Mouse (Mus musculus): ENCODE data around the gene Fsd2. TPM values are rescaled to one million over a fixed set of nuclear protein-coding genes. Genes with fewer than 3 reads are reported as not detected.
A peak's percentile ranks its signal among the peaks of the same experiment; 100 is the strongest.

Fsd2 gene
- total and polyA plus RNA-seq, 3 experiments, result 85.7 to 322 (median 304) TPM

DNA sequence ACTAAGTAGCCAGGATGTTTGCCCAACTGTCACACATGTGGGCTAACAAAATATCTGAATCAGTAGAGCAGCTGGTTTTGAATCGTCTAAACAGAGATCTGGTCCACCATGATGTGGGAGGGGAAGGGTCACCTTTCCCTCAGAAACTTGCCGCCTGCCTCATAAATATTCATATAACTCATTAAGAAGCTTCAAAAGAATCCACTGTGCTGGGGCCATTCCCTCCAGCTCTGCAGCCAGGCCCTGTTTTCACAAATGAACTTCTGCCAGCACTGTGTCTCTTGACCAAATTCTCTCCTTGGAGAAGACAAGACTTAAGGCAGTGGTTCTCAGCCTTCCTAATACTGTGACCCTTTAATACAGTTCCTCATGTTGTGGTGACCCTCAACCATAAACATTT lies 27.2 kb downstream of the Fsd2 start:
- no peaks in the 10 kb centered on the region for H3K79me2 ChIP-seq (replicated peaks; ENCODE audit: control insufficient read depth, insufficient read depth, low read length)
- 52% methylated on average over 2 of the region's 2 CpGs for WGBS

DNA sequence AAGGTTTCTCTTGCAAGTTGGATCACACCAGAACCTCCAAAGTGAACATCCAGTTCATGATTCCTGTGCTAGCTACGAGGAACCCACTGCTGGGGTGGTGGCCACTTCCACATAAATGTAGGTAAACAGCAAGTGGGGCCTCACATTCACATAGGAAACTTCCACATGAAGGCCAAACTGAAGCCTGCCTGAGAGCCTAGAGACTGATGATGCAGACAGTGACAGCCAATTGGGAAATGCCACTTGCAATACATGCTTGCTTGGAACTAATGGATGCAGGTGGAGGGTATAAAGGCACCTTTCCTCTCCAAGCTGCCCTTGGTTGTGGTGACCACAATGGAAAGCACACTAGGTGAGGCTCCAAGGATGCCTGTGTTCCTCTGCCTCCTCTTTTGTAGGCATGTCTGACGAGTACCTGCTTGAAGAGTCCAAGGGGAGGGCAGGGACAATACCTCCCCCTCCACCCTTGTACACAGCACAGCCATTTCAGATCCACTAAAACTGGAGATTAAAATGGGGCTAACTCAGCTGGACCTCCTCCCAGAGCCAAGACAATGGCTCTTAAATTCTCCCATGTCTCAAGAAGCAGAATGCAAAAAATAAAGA lies 28.6 kb downstream of the Fsd2 start:
- Histone ChIP-seq H3K9ac (ENCODE audit: low read depth, low read length) (no peak overlapping the region), H3K4me3 (no peak overlapping the region), H3K27me3 (ENCODE audit: control insufficient read depth, insufficient read depth, low read length) (no peaks in the 10 kb centered on the region), H3K79me2 (replicated peaks; ENCODE audit: control insufficient read depth, insufficient read depth, low read length) (no peaks in the 10 kb centered on the region), H3K4me1 (ENCODE audit: control insufficient read depth, insufficient read depth, low read length) (peaks cover 1% of the 10 kb centered on the region; the same call in 1 of the 2 replicates), H3K27ac (no peak overlapping the region), H3K36me3 (ENCODE audit: control insufficient read depth, insufficient read depth, low read length) (no peaks in the 10 kb centered on the region)
- intact Hi-C loops (cut with DNase I), result no loop called here
- WGBS, result 76% methylated on average over 2 of the region's 2 CpGs
- TF ChIP-seq POLR2A (IDR thresholded peaks at IDR 0.05; ENCODE audit: insufficient read depth, low read depth, low read length) (no peak), EP300 (IDR thresholded peaks at IDR 0.05; ENCODE audit: insufficient read depth, low read depth, low read length) (no peak), CTCF (IDR thresholded peaks at IDR 0.05) (no peak)
- no peak for DNase-seq

More for the DNA sequence above, 27.2 kb downstream of the Fsd2 start:
- Histone ChIP-seq H3K27me3 (ENCODE audit: control insufficient read depth, insufficient read depth, low read length) (no peaks in the 10 kb centered on the region), H3K27ac (no peak overlapping the region), H3K9ac (ENCODE audit: low read depth, low read length) (no peak overlapping the region), H3K4me3 (no peak overlapping the region), H3K36me3 (ENCODE audit: control insufficient read depth, insufficient read depth, low read length) (no peaks in the 10 kb centered on the region), H3K4me1 (ENCODE audit: control insufficient read depth, insufficient read depth, low read length) (peaks cover 1% of the 10 kb centered on the region; the same call in 1 of the 2 replicates)
- no peak for TF ChIP-seq EP300 (IDR thresholded peaks at IDR 0.05; ENCODE audit: insufficient read depth, low read depth, low read length)
- TF ChIP-seq CTCF (IDR thresholded peaks at IDR 0.05), result no peak
- no peak for TF ChIP-seq POLR2A (IDR thresholded peaks at IDR 0.05; ENCODE audit: insufficient read depth, low read depth, low read length)
- no peak for DNase-seq
- intact Hi-C loops (cut with DNase I), result no loop called here

DNA sequence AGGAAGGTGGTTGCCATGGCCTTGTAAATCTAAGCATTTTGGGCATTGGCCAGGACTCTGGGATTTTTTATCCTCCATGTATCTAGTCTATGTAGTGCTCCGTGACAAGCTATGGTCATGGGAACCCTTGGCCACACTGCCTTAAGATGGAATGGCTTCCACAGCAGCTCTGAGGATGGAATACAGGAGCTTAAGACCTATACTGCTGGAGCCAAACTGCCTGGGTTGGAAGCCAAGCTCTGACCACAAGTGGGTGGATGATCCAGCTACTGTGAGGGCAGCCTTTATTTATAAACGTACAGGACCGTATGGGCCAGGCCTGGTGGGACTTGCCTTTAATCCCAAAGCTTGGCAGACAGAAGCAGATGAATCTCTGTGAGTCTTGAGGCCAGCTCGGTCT lies 30.3 kb downstream of the Fsd2 start:
- H3K27me3 ChIP-seq (ENCODE audit: control insufficient read depth, insufficient read depth, low read length), result no peaks in the 10 kb centered on the region
- no peaks in the 10 kb centered on the region for H3K36me3 ChIP-seq (ENCODE audit: control insufficient read depth, insufficient read depth, low read length)
- DNase-seq, result no peak
- no peaks in the 10 kb centered on the region for H3K4me1 ChIP-seq (ENCODE audit: control insufficient read depth, insufficient read depth, low read length)
- 69% methylated on average over 4 of the region's 4 CpGs for WGBS
- H3K79me2 ChIP-seq (replicated peaks; ENCODE audit: control insufficient read depth, insufficient read depth, low read length), result no peaks in the 10 kb centered on the region
- no peak overlapping the region for H3K27ac ChIP-seq
- no peak overlapping the region for H3K9ac ChIP-seq (ENCODE audit: low read depth, low read length)
- intact Hi-C loops (cut with DNase I), result no loop called here
- H3K4me3 ChIP-seq, result no peak overlapping the region
- TF ChIP-seq CTCF (IDR thresholded peaks at IDR 0.05), result no peak
- TF ChIP-seq POLR2A (IDR thresholded peaks at IDR 0.05; ENCODE audit: insufficient read depth, low read depth, low read length), result no peak
- no peak for TF ChIP-seq EP300 (IDR thresholded peaks at IDR 0.05; ENCODE audit: insufficient read depth, low read depth, low read length)

DNA sequence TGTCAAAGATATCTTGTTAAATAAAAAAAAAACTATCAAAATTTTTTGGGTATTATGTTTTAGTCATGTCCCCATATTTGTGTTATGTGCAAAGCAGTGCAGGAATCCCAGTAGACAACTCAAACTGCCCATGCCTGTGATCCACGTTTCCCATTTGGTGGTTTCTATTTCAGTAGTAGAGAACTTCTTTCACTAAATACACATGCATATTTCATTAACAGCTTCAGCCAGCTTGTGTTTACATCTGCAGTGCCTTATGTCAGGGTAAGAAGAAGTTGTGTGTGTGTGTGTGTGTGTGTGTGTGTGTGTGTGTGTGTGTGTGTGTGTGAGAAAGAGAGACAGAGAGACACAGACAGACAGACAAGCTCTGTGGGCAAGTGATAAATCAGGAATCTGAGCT lies 35.3 kb downstream of the Fsd2 start:
- no peak for DNase-seq
- Histone ChIP-seq H3K4me1 (ENCODE audit: control insufficient read depth, insufficient read depth, low read length) (no peaks in the 10 kb centered on the region), H3K79me2 (replicated peaks; ENCODE audit: control insufficient read depth, insufficient read depth, low read length) (peaks cover 2% of the 10 kb centered on the region; the same call in 1 of the 2 replicates), H3K27ac (no peak overlapping the region), H3K9ac (ENCODE audit: low read depth, low read length) (no peak overlapping the region), H3K27me3 (ENCODE audit: control insufficient read depth, insufficient read depth, low read length) (no peaks in the 10 kb centered on the region), H3K36me3 (ENCODE audit: control insufficient read depth, insufficient read depth, low read length) (no peaks in the 10 kb centered on the region; the same call in 1 of the 2 replicates), H3K4me3 (no peak overlapping the region)
- intact Hi-C loops (cut with DNase I), result no loop called here
- no peak for TF ChIP-seq EP300 (IDR thresholded peaks at IDR 0.05; ENCODE audit: insufficient read depth, low read depth, low read length)
- TF ChIP-seq CTCF (IDR thresholded peaks at IDR 0.05), result no peak
- TF ChIP-seq POLR2A (IDR thresholded peaks at IDR 0.05; ENCODE audit: insufficient read depth, low read depth, low read length), result no peak
- 62% methylated on average over 1 of the region's 1 CpGs for WGBS

DNA sequence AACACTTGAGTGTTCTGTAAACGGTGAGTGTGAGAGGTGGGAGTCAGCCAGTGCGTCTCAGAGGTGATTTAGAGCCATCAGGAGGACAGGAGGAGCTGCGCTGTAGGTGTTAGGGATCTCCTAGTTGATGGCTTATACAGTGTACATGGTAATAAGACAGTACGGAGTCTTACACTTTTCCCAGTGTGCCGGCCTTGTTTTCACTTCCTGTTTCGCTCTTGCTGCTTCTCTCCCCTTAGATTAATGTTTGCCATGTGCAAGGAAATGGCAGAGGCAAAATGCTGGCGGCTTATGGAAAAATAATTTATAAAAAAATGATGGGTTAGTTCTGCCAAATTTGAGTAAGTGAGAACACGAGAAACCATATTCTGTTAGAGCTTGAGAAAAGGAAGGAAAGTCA lies 37.8 kb downstream of the Fsd2 start:
- no peak overlapping the region for H3K9ac ChIP-seq (ENCODE audit: low read depth, low read length)
- peaks cover 3% of the 10 kb centered on the region for H3K36me3 ChIP-seq (ENCODE audit: control insufficient read depth, insufficient read depth, low read length)
- no peak overlapping the region for H3K4me3 ChIP-seq
- H3K27ac ChIP-seq, result no peak overlapping the region
- peaks cover 4% of the 10 kb centered on the region for H3K79me2 ChIP-seq (replicated peaks; ENCODE audit: control insufficient read depth, insufficient read depth, low read length)
- intact Hi-C loops (cut with DNase I), result no loop called here
- no peaks in the 10 kb centered on the region for H3K27me3 ChIP-seq (ENCODE audit: control insufficient read depth, insufficient read depth, low read length)
- DNase-seq, result no peak
- WGBS, result 85% methylated on average over 8 of the region's 8 CpGs
- peaks cover 1% of the 10 kb centered on the region; the same call in 1 of the 2 replicates for H3K4me1 ChIP-seq (ENCODE audit: control insufficient read depth, insufficient read depth, low read length)
- TF ChIP-seq POLR2A (IDR thresholded peaks at IDR 0.05; ENCODE audit: insufficient read depth, low read depth, low read length), result no peak
- TF ChIP-seq EP300 (IDR thresholded peaks at IDR 0.05; ENCODE audit: insufficient read depth, low read depth, low read length), result no peak
- no peak for TF ChIP-seq CTCF (IDR thresholded peaks at IDR 0.05)

DNA sequence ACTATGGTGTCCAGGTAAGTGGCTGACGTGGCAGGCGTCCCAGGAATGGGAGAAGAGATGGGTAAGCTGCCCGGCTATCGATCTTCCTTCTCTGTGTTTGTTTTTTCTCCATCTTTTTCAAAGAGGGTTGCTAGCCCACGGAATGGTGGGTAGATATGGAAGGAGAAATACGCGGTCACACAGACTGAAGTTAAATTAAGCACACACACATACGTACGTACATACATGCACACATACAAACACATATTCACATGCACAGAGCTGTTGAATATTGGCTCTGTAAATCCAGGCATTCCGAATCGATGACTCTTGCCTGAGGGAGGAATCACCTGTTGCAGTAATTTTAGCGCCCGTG lies 43.1 kb downstream of the Fsd2 start:
- TF ChIP-seq POLR2A (IDR thresholded peaks at IDR 0.05; ENCODE audit: insufficient read depth, low read depth, low read length), result no peak
- TF ChIP-seq EP300 (IDR thresholded peaks at IDR 0.05; ENCODE audit: insufficient read depth, low read depth, low read length), result no peak
- TF ChIP-seq CTCF (IDR thresholded peaks at IDR 0.05), result no peak
- peaks cover 4% of the 10 kb centered on the region for H3K79me2 ChIP-seq (replicated peaks; ENCODE audit: control insufficient read depth, insufficient read depth, low read length)
- DNase-seq, result no peak
- H3K4me1 ChIP-seq (ENCODE audit: control insufficient read depth, insufficient read depth, low read length), result peaks cover 3% of the 10 kb centered on the region; the same call in 1 of the 2 replicates
- 2% methylated on average over 13 of the region's 13 CpGs for WGBS
- intact Hi-C loops (cut with DNase I), result loop anchor here (1.0 to 5.0 kb wide), 2 partner anchors 48 to 176 kb away; partner anchors contain the start of genes Rps17 and Whamm
- peak overlapping the region; percentile 87 for H3K27ac ChIP-seq
- H3K27me3 ChIP-seq (ENCODE audit: control insufficient read depth, insufficient read depth, low read length), result no peaks in the 10 kb centered on the region
- peak overlapping the region; percentile 81 for H3K4me3 ChIP-seq
- peak overlapping the region; percentile 71 for H3K9ac ChIP-seq (ENCODE audit: low read depth, low read length)
- peaks cover 3% of the 10 kb centered on the region for H3K36me3 ChIP-seq (ENCODE audit: control insufficient read depth, insufficient read depth, low read length)

Data from heart, adult 2 months (tissue).